Mouse (Mus musculus) cerebellum, postnatal 36 days (tissue): Measurements from ENCODE around the gene Depp1.
A peak's percentile ranks its signal among the peaks of the same experiment; 100 is the strongest.

ENCODE experiments used
- DNase-seq, 2 experiments: peaks; one replicate each; pipeline ENCODE4 v3.0.0; 2021 to 2022; ENCODE audit warnings: mixed read lengths in 2 of 2

The Depp1 gene

DNA sequence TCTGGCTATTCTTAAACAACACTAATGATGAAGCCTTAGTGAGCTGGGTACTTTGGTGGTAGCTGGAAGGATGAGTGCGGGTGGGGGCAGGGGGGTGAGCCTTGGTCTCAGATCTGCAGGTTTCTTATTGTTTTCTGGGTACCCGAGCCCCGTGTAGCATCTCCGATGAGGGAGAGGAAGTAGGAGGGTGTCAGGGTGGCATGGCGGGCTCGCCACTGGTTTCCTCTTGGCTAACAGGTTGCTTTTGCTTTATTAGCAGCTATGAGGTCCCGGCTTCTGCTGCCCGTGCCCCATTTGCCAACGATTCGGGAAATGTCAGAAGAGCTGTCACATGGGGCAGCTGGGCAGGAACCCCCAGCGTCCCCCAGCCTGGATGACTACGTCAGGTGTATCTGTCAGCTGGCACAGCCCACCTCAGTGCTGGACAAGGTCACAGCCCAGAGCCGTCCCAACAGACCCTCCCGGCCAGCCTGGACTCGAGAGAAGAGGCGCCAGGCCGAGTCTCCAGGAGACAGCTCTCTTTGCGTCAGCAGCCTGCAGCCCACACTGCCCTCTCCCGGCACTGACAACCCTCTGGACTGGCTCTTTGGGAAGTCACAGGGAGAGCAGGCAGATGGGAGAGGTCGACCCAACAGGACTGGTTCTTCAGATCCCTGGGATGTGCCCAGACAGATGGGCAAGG lies 1.2 kb downstream of the Depp1 start:
- peak; percentile 18 to 39 for DNase-seq

DNA sequence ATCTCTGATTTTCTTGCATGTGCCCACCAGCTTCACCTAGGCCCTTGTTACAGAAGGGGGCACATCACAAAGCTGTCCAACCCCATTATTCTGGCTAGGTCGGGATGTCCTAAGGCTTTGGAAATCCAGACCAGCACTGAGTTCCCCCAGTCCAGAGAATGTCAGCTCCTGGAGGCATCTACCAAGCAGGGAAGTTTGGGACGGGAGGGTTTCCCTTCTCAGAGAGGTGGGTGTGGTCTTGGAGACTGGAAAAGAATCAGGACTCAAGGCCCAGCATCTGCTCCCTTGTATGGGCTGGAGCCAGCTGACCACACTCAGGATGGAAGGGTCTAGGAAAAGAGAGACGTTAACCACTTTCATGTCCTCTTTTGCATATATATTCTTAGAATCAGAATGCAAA lies 2.8 kb downstream of the Depp1 start:
- DNase-seq: no peak

DNA sequence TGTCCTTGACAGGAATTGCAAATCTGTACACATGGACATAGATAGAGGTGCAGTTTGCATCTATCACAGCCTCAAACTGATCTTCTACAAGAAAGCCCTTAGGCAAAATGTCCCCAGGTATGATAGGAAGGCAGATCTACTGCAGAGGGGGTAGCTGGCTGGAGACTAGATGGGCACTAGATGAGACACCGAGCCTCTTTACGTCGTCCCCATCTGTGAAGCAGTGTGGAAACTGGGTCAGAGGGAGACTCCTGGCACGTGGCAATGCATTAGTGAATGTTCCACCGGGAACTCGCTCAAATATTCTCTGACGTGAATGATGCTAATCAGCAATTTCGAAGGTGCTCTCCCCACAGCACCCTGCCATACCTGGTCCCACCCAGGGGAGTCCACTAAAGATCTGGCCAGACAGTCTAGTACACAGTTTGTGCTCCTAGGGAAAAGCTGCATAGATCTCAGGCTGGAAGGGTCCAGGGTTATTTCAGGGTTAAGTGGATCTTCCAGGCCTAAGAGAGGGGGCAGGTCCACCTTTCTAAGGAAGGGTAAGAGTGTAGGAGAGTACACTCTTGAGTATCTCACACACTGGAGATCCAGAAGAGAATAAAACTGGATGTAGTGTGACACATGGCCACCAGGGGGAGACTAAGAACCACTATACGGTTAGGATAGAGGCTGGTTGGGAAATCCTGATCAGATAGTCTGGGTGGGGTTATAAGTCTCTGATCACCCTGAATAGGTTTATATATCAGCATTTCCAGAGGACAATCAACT lies 3.5 kb downstream of the Depp1 start:
- DNase-seq: peak; percentile 48 to 70

DNA sequence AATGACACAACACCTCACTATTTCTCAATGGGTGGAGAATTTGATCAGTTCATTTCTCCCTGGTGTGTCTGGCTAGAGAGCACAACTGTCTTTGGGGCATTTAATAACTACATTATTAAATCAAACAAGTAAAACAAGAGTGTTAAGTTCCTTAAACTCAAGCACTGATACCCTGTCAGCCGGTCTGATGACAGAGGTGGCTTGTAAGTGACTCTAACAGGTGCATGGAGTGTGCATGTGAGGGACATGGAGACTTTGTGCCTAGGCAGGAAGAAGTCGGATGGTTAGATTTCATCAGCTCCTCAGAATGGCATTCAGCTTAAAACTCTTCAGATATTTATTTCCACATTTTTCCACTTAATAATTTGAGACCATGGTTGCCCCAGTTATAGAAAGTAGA lies 13.0 kb downstream of the Depp1 start:
- no peak for DNase-seq

DNA sequence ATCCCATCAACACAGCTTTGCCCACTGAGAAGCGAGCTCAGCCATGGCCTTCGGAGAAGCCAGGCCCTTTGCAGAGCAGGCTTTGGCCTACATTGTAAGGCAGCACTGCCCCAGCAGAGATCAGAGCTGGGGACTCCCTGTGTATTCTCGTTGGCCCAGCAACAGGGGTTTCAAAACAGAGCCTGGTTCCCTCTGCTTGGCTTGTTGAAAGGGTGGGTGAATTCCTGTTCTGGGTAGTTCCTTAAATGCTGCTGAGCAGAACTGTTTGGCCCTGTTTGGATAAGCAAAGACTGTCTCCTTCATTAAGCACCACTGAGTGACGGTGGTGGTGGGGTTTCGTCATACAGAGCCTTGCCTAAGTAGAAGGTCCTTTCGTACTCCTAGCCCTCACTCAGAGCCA lies 13.6 kb downstream of the Depp1 start:
- no peak for DNase-seq

DNA sequence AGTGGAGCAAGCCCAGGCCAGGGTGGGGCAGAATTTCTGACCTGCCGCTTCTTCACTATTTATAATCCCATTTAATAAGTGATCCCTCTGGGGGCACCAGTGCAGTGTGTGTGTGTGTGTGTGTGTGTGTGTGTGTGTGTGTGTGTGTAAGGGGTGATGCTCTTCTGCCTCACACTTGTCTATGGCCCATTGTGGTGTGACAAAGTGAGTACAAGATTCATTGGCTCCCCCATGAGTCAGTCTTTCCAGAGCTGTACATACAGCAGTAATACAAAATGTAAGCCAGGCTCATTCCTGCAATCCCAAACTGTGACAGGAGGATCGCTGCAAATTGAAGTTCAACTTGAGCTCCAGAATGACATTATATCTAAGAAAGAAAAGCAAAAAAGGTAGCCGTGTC lies 14.4 kb downstream of the Depp1 start:
- no peak for DNase-seq

DNA sequence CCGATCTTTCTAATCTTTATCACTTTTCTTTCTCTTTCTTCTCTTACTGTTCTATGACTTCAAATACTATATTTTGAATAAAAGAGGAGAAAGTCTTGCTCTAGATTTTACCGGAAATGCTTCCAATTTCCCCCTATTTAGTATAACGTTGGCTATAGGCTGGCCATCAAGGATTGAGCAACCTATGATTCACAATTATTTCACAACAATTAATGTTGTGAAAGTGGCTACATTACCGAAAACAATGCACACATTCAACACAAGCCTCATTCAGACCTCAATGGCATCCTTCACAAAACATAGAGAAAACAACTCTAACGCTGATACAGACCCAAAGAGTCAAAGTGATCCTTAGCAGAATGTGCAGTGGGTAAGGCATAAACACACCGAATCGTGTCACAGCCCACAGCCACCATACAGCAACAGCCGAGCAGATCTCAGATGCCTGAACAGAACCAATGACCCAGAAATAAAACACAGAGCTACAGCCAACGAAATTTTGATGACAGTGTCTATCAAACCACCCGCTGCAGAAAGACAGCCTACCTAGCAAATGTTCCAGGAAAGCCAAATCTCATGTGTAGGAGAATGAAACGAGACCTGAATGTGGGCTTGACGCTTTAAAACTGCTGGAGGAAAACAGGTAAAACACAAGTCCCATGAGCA lies 15.8 kb downstream of the Depp1 start:
- DNase-seq: no peak

DNA sequence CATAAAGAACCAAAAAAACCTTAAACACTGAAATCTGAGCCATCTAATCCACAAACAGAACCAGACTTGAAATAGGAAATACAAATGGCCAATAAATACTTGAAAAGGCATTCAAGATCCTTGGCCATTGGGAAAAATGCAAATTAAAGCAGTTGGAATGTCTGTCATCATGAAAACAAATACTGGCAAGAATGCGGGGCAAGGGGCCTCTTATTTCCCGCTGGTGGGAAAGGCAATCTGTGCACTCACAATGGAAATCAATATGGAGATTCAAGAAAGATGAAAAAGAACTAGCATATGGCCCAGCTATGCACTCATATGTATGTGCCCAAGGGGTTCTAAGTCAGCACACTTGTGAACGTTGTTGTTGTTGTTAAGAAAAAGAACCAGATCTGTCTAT lies 16.5 kb downstream of the Depp1 start:
- no peak for DNase-seq

DNA sequence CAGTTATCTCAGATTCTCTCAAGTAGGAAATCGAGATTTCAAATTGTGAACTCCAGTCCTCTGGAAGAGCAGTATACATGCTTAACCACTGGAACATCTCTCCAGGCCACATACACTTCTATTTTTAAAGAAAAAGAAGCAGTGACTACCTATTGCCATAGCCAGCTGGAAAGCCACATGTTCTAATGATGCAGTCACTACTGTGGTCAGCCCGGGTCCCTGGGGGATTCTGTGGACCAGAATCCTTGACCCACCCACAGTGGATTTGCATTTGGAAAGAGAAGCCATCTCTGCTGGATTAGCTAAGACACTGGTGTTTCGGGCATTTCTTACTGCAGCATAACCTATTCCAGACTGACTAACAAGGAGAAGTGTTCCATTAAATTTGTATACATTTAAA lies 17.0 kb downstream of the Depp1 start:
- no peak for DNase-seq

DNA sequence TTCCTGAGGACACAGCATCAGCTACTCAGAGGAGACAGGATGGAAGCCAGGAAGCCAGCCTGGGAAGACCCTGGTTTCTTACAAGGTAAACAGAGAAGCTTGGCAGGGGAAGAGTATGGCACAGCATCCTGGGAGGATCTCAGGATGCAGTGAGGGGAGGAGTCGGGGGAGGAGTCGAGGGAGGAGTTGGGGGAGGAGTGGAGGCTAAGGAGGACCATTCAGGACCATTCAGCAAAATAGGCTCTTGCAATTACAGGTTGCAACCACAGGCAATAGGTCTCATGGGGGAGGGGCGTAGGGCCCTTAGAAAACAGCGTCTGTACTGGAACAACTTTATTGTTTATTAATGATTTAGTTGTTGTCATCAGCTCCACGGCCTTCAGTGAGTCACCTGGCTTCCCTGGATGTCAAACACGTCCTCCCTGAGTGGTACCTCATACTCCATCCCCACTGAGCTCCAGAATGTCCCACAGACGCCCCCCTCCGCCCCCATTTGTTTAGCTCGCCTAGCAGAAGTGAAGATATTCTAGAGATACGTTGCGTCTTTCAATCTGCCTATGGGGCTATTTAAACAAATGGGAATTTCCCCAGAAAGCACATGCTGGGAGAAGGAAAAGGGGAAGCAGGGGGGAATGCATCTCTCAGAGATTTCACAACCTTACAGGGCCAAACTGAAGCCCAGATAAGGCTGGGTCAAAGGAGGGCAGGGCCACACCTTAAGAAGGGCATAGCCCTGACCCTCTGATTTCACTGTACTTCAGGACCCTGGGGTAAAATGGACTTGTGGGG lies 18.5 kb downstream of the Depp1 start:
- no peak for DNase-seq

DNA sequence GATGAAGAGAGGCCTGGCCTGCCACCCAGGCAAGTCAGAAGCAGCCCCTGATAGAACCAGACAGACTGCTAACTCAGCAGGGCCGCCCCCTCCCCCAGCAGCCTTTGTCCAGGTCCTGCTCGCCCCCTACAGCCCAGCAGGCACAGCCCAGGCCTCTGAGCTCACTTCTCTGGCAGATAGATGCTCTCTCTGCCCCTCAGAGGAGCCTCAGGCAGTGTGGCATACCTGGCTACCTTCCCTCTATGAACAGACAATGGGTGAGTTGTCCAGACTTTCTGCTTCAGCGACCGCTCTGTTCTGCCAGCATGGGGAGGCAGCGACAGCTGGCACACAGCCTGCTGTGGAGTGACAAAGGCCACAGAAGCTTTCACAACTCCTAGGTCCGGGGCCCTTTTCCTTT lies 19.7 kb downstream of the Depp1 start:
- DNase-seq: peak; percentile 23 to 25

DNA sequence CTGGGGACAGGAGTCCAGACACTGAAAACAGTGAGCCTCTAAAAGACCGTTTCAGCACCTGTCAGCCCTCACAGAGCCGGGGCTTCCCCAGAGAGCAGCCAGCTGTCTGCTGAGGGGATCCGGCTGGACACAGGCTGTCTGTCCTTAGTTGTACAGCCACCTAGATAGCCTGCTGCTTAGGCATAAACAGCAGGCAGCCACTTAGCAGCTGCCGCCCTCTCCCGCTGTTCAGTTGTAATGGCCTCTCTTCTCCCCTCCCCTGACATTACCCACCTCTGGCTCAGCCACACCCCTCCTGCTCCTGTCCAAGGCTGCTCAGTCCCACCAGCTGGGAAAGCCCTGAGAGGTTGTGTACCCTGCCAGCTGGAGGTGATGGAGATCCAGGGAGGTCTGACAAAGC lies 20.6 kb downstream of the Depp1 start:
- DNase-seq: no peak

DNA sequence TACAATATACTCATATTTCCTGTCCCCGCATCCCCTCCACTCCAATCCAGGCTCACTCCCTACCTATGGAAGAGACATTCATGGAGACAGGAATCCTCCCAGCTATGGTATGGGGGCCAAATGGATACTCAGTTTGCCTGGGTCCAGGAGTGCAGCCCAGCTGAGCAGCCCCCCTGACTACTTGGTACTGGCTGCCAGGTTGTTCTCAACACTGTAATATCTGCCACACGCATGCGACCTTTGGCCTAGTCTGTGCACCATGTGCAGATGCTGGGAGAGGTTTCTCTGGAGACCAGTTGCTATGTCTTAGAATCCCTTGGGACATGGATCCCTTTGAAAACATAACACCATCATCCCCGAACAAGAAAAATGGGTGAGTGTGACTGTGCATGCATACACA lies 21.4 kb downstream of the Depp1 start:
- DNase-seq: no peak

DNA sequence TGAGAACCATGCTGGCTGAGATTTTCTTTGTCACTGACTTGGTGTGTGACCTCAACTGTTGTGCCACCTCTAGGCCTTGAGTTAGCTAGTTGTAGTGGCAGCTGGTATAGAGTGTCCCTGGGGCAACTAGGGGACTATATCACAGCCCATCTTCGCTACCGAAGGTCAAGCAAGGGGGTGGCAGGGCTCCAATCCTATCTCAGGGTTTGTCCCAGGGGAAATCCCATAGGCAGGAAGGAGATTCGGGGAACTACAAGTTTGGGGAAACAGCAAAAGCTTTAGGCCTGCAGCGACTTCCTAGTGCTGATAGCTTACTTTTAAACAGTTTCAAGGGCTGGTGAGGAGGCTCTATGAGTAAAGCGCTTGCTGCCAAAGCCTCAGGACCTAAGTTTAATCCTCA lies 21.9 kb downstream of the Depp1 start:
- DNase-seq: no peak

DNA sequence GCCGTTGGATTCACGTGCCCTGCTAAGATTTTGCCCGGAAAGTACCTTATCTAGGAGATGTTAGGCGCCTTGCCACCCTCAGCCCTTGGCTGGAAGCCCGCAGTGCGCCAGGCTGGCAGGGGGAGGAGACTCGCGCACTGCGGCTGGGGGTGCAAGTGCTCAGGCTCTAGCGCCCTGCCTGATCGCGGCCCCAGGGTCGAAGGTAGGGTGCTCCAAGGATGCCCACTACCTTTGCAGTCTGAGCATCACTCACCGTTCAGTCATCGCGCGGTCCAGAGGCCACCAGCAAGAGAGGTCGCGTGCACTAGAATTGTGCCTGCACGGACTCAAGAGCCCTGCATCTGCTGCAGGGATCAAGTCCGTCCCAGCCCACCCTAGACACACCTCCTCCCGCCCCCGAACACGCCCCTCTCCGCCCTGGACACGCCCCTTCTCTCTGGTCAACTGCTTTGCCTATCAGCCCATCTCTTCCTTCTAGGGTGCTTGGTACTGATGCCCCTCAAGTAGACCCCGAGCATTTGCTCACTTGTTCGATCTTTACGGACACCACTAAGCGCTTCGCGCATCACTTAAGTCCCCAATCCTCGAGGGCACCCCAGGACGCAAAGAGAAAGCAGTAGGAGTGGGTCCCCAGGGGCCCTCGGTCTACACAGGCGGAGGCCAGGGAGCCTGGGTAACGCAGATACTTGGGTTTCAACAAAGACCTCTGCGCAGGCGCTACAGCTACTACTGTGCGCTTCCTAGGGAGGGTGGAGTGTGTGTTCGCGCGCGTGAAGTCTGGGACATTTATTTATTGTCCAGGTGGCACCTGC lies 23.3 kb downstream of the Depp1 start, which contains the start of gene Rassf4:
Gene Rassf4, minus strand, starts transcription at position 482 of the 812 bp plus-strand sequence.
- DNase-seq: peak; percentile 52 to 54

DNA sequence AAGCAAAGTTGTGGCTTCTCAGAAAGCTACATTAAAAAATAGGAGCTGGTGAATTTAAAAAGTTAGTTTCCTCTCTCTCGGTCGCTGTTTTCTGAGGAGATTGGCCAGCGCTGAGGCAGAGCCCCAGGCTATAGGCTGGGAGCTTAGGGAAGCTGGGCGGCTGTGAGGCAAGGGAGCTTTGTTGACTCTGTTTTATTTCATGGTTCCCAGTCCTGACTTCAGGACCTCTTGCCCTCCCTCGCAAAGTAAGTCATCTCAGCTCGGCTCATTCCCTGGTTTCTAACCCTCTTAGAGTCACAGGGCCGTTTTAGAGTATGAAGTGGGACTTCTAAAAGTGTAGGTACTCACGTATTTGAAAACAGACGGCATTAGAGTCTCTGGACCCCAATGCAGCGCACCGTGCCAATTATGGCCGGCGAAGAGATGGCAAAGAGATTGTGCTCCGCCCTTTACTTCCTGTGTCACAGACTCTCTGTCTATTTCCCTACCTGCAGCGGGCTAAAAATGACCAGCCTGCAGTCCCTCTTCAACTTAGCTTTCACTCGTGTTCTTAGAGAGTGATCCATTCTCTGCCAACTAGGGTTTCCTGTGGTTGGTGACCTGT lies 24.0 kb downstream of the Depp1 start:
- DNase-seq: no peak

DNA sequence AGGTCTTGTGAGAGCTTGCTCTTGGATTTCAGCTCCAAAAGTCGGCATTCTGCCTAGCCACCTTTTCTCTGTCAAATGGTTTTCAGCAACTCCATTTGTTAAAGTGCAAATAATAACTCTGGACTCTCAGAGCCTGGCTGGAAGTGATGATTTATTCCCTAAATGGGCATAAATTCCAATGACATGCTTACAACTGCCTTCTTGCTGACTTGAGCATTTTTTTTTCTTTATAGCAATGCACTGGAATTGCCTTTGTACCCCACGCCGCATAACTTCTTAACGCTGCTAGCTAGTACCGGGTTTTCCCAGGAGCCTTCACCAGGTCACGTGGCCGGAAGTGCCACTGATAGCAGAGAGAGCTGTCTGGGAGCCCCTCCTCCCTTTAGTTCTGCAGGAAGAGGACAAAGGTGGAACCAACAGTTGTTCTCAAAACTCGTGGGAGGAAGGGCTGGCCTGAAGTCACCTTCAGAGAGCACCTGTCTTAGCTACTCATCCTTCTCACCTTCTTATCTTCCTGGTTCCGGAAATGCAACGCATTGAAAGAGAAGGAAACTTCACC lies 26.0 kb downstream of the Depp1 start:
- no peak for DNase-seq

DNA sequence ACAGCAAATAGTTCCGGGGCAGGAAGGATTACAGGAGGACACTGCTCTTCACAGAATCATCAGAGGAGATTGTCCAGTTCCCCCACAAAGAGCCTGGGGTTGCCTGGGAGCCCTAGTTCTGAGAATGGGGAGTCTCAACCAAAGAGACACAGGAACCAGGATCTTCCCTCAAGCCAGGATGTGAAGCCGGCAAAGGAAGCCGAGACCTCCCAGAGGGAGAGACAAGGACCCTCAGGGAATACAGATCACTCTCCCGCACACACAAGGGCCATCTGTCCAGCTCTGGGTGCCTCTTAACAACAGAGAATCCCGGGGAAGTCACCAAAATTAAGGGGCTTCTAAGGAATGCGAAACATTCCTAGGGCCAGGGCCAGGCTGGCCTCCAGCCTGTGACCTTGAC lies 26.9 kb downstream of the Depp1 start:
- DNase-seq: no peak

DNA sequence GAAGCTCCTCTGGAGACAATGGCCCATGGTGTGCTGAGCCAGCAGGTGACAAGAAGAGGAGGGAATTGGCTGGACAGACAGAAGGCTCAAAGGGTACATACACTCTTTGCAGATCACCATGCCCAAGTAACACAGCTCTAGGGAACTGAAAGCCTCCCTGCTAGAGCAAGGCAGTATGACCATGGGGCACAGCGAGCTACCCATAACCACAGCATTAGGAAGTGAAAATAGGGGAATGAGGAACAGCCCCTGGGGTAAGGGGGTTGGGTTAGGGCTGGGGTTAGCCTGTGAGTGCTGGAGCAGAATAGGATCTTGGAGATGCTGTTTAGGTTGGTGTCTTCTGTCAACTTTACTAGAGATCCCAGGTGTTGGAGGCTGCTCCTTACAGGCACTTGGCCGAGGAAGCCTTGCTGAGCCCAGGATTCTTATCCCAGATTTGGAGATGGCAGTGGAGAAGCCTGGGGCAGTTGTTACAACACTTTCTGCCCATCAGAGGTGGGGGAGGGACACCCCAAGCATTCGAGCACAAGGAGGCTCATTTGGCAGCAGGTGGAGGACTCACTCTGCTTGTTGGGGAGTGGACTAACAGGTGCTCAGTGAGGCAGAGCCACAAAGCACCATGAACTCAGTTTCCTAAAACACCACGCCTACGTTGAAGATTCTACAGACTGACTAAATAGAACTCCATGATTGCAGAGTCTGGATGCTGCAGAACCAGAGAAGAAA lies 29.3 kb downstream of the Depp1 start:
- DNase-seq: no peak

DNA sequence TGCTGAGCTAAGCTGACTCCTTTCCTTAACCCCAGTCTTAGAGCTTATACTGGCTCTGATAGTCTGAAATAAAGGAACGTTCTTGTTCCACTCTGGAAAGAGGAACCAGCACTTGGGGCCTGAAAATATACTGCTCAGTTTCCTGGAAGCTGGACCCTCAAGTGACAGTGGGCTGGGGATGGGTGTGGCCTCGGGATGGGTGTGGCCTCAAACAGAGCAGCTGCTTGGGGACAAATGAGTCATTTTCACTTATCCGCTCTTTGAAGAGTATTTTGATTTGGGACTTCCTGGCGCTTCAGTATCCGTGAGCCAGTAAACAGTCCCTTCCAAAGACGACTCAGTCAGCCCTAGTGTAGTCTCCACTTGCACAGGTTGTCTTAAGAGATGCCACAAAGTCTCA lies 31.9 kb downstream of the Depp1 start:
- no peak for DNase-seq

DNA sequence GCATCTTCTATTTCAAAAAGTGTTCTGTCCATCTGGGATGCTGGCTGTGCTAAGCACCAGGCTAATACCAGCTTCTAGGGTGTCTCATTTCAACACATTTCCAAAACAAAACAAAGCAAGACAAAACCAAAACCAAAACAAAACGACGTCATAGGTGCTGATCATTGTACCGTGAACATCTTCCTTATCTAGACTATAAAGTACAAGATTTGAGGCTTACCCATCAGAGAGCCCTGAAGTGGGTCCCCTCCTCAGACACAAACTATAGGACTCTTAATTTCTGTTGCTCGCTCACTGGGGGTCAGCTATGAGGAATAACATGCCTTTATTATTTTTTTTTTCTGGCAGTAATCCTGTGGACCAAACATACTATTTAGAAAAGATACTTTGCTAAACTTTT lies 43.2 kb downstream of the Depp1 start:
- no peak for DNase-seq
